Mouse (Mus musculus) CH12.LX (cell line): ENCODE measurements at regions not wholly inside any gene's neighbourhood (a gene's known extent, or its start where the extent isn't known, plus 50 kb on each side); places are given as distances from the start of the nearest gene placed in this dataset.

ENCODE experiments used
- DNase-seq: peaks from one replicate; pipeline ENCODE4 v3.0.0-alpha.2; 2013; ENCODE audit errors: extremely low read depth
- H3K27ac ChIP-seq: 2 replicates; pipeline ENCODE4 v1.5.1; 2012; ENCODE audit warnings: low read depth, mild to moderate bottlenecking, control low read depth, moderate library complexity; ENCODE audit not compliant: insufficient read depth
- H3K27me3 ChIP-seq: replicated peaks from 2 replicates; pipeline ENCODE3; 2012; ENCODE audit warnings: inconsistent platforms
- H3K36me3 ChIP-seq, 2 experiments: replicated peaks in 1 of 2; 2 replicates each; pipeline versions ENCODE3 to v1.6.1; 2012; ENCODE audit warnings: inconsistent platforms in 1 of 2, low read length in 1 of 2, mild to moderate bottlenecking in 1 of 2, mixed read lengths in 1 of 2, moderate library complexity in 1 of 2; ENCODE audit not compliant: control insufficient read depth in 1 of 2, insufficient read depth in 1 of 2
- H3K4me1 ChIP-seq, 2 experiments: 2 replicates each; pipeline ENCODE4 v1.6.1; 2012; ENCODE audit warnings: inconsistent platforms in 1 of 2, moderate library complexity in 1 of 2; ENCODE audit not compliant: insufficient read depth in 2 of 2, control insufficient read depth in 1 of 2
- H3K4me2 ChIP-seq: 2 replicates; pipeline ENCODE4 v1.6.1; 2012; ENCODE audit warnings: low read depth, mild to moderate bottlenecking, control low read depth; ENCODE audit not compliant: poor library complexity, insufficient read depth, severe bottlenecking
- H3K4me3 ChIP-seq, 3 experiments: fragments of 150-350 bp in 1 of 3; sonication (generic) in 1 of 3; replicated peaks in 1 of 3; 2 replicates each; pipeline versions ENCODE3 to v1.5.1; 2011 to 2012; ENCODE audit warnings: low read depth in 2 of 3, low read length in 2 of 3, mild to moderate bottlenecking in 2 of 3, moderate library complexity in 2 of 3, control low read depth in 1 of 3, improper control_type of control experiment in 1 of 3, inconsistent platforms in 1 of 3, mixed read lengths in 1 of 3; ENCODE audit not compliant: poor library complexity in 1 of 3
- H3K79me2 ChIP-seq: replicated peaks from 2 replicates; pipeline ENCODE4 v1.6.1; 2012; ENCODE audit warnings: mild to moderate bottlenecking, moderate library complexity; ENCODE audit not compliant: control insufficient read depth, poor library complexity, insufficient read depth, severe bottlenecking; ENCODE audit errors: extremely low read depth
- H3K9ac ChIP-seq: 2 replicates; pipeline ENCODE4 v1.6.1; 2012; ENCODE audit warnings: low read depth, mild to moderate bottlenecking, control low read depth, moderate library complexity; ENCODE audit not compliant: insufficient read depth
- H3K9me3 ChIP-seq: replicated peaks from 2 replicates; pipeline ENCODE3; 2012; ENCODE audit warnings: low read length, inconsistent platforms, mixed read lengths
- BHLHE40 ChIP-seq: IDR thresholded peaks from 2 replicates; pipeline ENCODE4 v1.6.1; 2011; ENCODE audit warnings: mild to moderate bottlenecking, low read depth, low read length, improper control_type of control experiment
- CHD1 ChIP-seq: IDR thresholded peaks from 2 replicates; pipeline ENCODE4 v1.6.1; 2012; ENCODE audit warnings: low read depth, low read length, improper control_type of control experiment, inconsistent platforms
- CHD2 ChIP-seq: IDR thresholded peaks from 2 replicates; pipeline ENCODE4 v1.6.1; 2011; ENCODE audit warnings: low read length, improper control_type of control experiment
- E2F4 ChIP-seq: IDR thresholded peaks from 2 replicates; pipeline ENCODE4 v1.6.1; 2011; ENCODE audit warnings: low read depth, low read length, improper control_type of control experiment; ENCODE audit not compliant: insufficient replicate concordance
- EP300 ChIP-seq: IDR thresholded peaks from 2 replicates; pipeline ENCODE4 v1.6.1; 2011; ENCODE audit warnings: low read length, improper control_type of control experiment
- ETS1 ChIP-seq: conservative IDR thresholded peaks from 2 replicates; pipeline ENCODE4 v1.6.1; 2012; ENCODE audit warnings: low read depth, mild to moderate bottlenecking, inconsistent platforms, low read length, improper control_type of control experiment, moderate library complexity
- GABPA ChIP-seq: IDR thresholded peaks from 2 replicates; pipeline ENCODE4 v1.6.1; 2012; ENCODE audit warnings: low read depth, low read length, improper control_type of control experiment, inconsistent platforms; ENCODE audit not compliant: insufficient replicate concordance
- HCFC1 ChIP-seq: IDR thresholded peaks from 2 replicates; pipeline ENCODE4 v1.6.1; 2012; ENCODE audit warnings: low read depth, mild to moderate bottlenecking, inconsistent platforms, low read length, improper control_type of control experiment
- IRF4 ChIP-seq: IDR thresholded peaks from 2 replicates; pipeline ENCODE4 v1.6.1; 2014; ENCODE audit warnings: low read depth, mild to moderate bottlenecking, inconsistent platforms, low read length, improper control_type of control experiment
- JUND ChIP-seq: conservative IDR thresholded peaks from 2 replicates; pipeline ENCODE4 v1.6.1; 2011; ENCODE audit warnings: low read depth, low read length, improper control_type of control experiment
- MAX ChIP-seq: IDR thresholded peaks from 2 replicates; pipeline ENCODE4 v1.6.1; 2011; ENCODE audit warnings: low read length, improper control_type of control experiment
- MEF2A ChIP-seq: IDR thresholded peaks from 2 replicates; pipeline ENCODE4 v1.6.1; 2014; ENCODE audit warnings: low read depth, mild to moderate bottlenecking, inconsistent platforms, low read length, improper control_type of control experiment, borderline replicate concordance
- MXI1 ChIP-seq: IDR thresholded peaks from 2 replicates; pipeline ENCODE4 v1.6.1; 2011; ENCODE audit warnings: mild to moderate bottlenecking, low read depth, low read length, improper control_type of control experiment
- NELFE ChIP-seq: IDR thresholded peaks from 2 replicates; pipeline ENCODE4 v1.6.1; 2011; ENCODE audit warnings: low read depth, low read length, improper control_type of control experiment
- NRF1 ChIP-seq: IDR thresholded peaks from 2 replicates; pipeline ENCODE4 v1.6.1; 2014; ENCODE audit warnings: low read depth, mild to moderate bottlenecking, inconsistent platforms, low read length, improper control_type of control experiment, moderate library complexity
- POLR2A ChIP-seq: IDR thresholded peaks from 2 replicates; pipeline ENCODE4 v1.6.1; 2011; ENCODE audit warnings: low read depth, mild to moderate bottlenecking, improper control_type of control experiment, low read length
- POLR2AphosphoS2 ChIP-seq: IDR thresholded peaks from 2 replicates; pipeline ENCODE4 v1.6.1; 2011; ENCODE audit warnings: low read depth, low read length, improper control_type of control experiment
- RAD21 ChIP-seq: IDR thresholded peaks from 2 replicates; pipeline ENCODE4 v1.6.1; 2011; ENCODE audit warnings: low read depth, mild to moderate bottlenecking, low read length, improper control_type of control experiment, moderate library complexity
- RCOR1 ChIP-seq: conservative IDR thresholded peaks from 2 replicates; pipeline ENCODE4 v1.6.1; 2012; ENCODE audit warnings: low read depth, mild to moderate bottlenecking, inconsistent platforms, low read length, improper control_type of control experiment
- SIN3A ChIP-seq: IDR thresholded peaks from 2 replicates; pipeline ENCODE4 v1.6.1; 2012; ENCODE audit warnings: low read length, improper control_type of control experiment, inconsistent platforms
- SMC3 ChIP-seq: IDR thresholded peaks from 2 replicates; pipeline ENCODE4 v1.6.1; 2011; ENCODE audit warnings: low read depth, low read length, improper control_type of control experiment
- TCF12 ChIP-seq: IDR thresholded peaks from 2 replicates; pipeline ENCODE4 v1.6.1; 2014; ENCODE audit warnings: low read depth, mild to moderate bottlenecking, inconsistent platforms, low read length, improper control_type of control experiment
- UBTF ChIP-seq: IDR thresholded peaks from 2 replicates; pipeline ENCODE4 v1.6.1; 2012; ENCODE audit warnings: low read depth, mild to moderate bottlenecking, inconsistent platforms, low read length, improper control_type of control experiment, moderate library complexity
- USF1 ChIP-seq: IDR thresholded peaks from 2 replicates; pipeline ENCODE4 v1.6.1; 2014; ENCODE audit warnings: low read depth, mild to moderate bottlenecking, inconsistent platforms, low read length, improper control_type of control experiment
- ZMIZ1 ChIP-seq: IDR thresholded peaks from 2 replicates; pipeline ENCODE4 v1.6.1; 2012; ENCODE audit warnings: low read depth, mild to moderate bottlenecking, inconsistent platforms, low read length, improper control_type of control experiment
- ZNF384 ChIP-seq: IDR thresholded peaks from 2 replicates; pipeline ENCODE4 v1.6.1; 2012; ENCODE audit warnings: low read depth, low read length, improper control_type of control experiment, inconsistent platforms
- dilution Hi-C: fragments of 300-500 bp; cut with MboI; formaldehyde crosslinking; loops from 2 replicates; pipeline ENCODE4 v1.14.3; 2020; ENCODE audit warnings: low sequenced_read_pairs; ENCODE audit not compliant: extremely low pct_unique_long_range_greater_than_20kb, extremely low pct_ligation_motif_present
- in situ Hi-C: fragments of 300-500 bp; cut with MboI; formaldehyde crosslinking; loops from 3 replicates; pipeline ENCODE4 v1.14.3; 2019; ENCODE audit warnings: low sequenced_read_pairs, low pct_ligation_motif_present, low pct_unique_long_range_greater_than_20kb, mixed read lengths

DNA sequence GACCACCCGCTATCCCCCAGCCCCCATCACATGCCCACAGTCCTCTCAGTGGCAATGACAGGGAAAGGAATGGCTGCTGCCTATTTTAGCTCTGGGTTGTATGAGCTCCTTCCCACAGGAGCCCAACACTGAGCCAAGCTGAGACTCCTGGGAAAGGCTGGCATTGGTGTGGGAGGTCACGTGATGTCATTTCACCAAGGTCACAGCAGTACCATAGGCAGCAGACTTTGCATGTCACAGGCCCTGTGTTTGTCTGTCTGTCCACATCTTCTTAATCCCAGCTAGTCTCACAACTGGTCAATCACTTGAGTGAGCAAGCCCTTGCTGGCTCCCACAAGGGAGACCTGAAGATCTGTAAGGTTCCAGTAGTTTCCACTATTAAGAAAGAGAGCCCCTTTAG, 58.7 kb upstream of the Insig1 start:
- Histone ChIP-seq H3K4me2 (no peak overlapping the region), H3K4me3 (no peak overlapping the region), H3K9ac (no peak overlapping the region), H3K27me3 (no peaks in the 10 kb centered on the region), H3K36me3 (no peaks in the 10 kb centered on the region), H3K27ac (no peak overlapping the region), H3K9me3 (no peaks in the 10 kb centered on the region), H3K79me2 (no peaks in the 10 kb centered on the region), H3K4me1 (no peaks in the 10 kb centered on the region)
- TF ChIP-seq POLR2AphosphoS2 (no peak), TCF12 (no peak), ETS1 (no peak), RAD21 (no peak), GABPA (no peak), USF1 (no peak), SIN3A (no peak), EP300 (no peak), CHD2 (no peak), RCOR1 (no peak), MAX (no peak), CHD1 (no peak), ZNF384 (no peak), NELFE (no peak), MXI1 (no peak)
- in situ Hi-C loops = no loop called here
- DNase-seq = no peak
- dilution Hi-C loops = no loop called here

DNA sequence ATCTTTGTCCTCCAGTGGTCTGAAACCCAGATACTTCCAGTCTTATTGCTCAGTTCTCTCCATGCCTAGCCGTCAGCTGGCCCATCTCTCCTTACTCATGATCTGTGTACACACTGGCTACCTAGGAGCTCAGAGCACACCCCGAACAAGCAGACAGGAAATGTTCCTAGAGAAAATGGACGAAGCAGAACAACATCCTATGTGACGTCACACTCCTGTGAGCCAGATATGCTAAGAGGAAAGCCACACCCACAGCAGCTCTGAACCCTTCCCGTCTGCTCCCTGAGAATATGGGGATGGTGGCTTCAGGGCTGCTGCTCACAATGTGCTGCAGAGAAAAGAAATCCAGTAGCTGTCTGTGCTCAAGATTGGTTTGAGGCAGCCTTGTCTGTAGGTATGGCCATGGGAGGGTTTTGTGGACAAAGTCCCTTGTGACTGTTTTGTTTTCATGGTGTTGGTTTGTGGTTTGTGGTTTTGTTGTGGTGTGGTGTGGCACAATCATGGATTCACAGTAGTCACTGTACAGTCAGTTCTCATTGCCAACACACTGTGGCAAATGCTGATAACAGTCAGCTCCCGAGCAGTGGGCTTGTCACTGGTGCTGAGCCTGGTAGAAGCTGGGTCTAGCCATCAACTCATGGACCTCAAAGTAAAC, 57.4 kb upstream of the Insig1 start:
- Histone ChIP-seq H3K27ac (no peak overlapping the region), H3K36me3 (no peaks in the 10 kb centered on the region), H3K79me2 (no peaks in the 10 kb centered on the region), H3K9ac (no peak overlapping the region), H3K27me3 (no peaks in the 10 kb centered on the region), H3K9me3 (no peaks in the 10 kb centered on the region), H3K4me2 (no peak overlapping the region), H3K4me1 (no peaks in the 10 kb centered on the region), H3K4me3 (no peak overlapping the region)
- TF ChIP-seq RCOR1 (no peak), BHLHE40 (no peak), ZMIZ1 (no peak), GABPA (no peak), SIN3A (no peak), HCFC1 (no peak), UBTF (no peak), ZNF384 (no peak), USF1 (no peak), POLR2A (no peak), RAD21 (no peak), NRF1 (no peak), MEF2A (no peak), SMC3 (no peak), E2F4 (no peak), MXI1 (no peak), IRF4 (no peak), JUND (no peak)
- in situ Hi-C loops = no loop called here
- no peak for DNase-seq
- dilution Hi-C loops = no loop called here
